Mouse (Mus musculus) 3134 (cell line): Measurements from ENCODE around the gene Fbxo27.
"Not testable (repeated sequence)": the region's sequence is repeated elsewhere in the genome, so short reads cannot be mapped to it uniquely, and the experiment has no call there.

Experiments used
- DNase-seq: peaks from one replicate; pipeline ENCODE4 v3.0.0-alpha.2; 2011; ENCODE audit warnings: low spot score; ENCODE audit not compliant: insufficient read length; ENCODE audit errors: extremely low read depth

The Fbxo27 gene

GRCm38 (mm10) chr7:28692545-28693320, at the start of gene Fbxo27:
TSS of gene Fbxo27 (plus strand) at chr7:28692849.
- no peak for DNase-seq

- peak; percentile 45 for DNase-seq
These were observed 47.3 kb upstream of the Fbxo27 start for GRCm38 (mm10) chr7:28645366-28645765.

GRCm38 (mm10) chr7:28645947-28646475, 46.6 kb upstream of the Fbxo27 start:
- DNase-seq, result no peak

GRCm38 (mm10) chr7:28647016-28647415, 45.6 kb upstream of the Fbxo27 start:
- DNase-seq, result no peak

- DNase-seq, result no peak
These were observed 41.5 kb upstream of the Fbxo27 start for GRCm38 (mm10) chr7:28651157-28651556.

GRCm38 (mm10) chr7:28656430-28656829, 36.2 kb upstream of the Fbxo27 start:
- DNase-seq, result no peak

GRCm38 (mm10) chr7:28665620-28666579, 26.7 kb upstream of the Fbxo27 start:
- DNase-seq, result peak; percentile 45

GRCm38 (mm10) chr7:28671172-28671571, 21.5 kb upstream of the Fbxo27 start:
- DNase-seq, result no peak

GRCm38 (mm10) chr7:28672276-28672675, 20.4 kb upstream of the Fbxo27 start:
- DNase-seq, result no peak

- not testable (repeated sequence) for DNase-seq
These were observed 19.9 kb upstream of the Fbxo27 start for GRCm38 (mm10) chr7:28672786-28673185.

- no peak for DNase-seq
These were observed 17.7 kb upstream of the Fbxo27 start for GRCm38 (mm10) chr7:28674994-28675393.

GRCm38 (mm10) chr7:28675746-28676145, 16.9 kb upstream of the Fbxo27 start:
- DNase-seq, result no peak

GRCm38 (mm10) chr7:28676811-28677541, 15.7 kb upstream of the Fbxo27 start:
- no peak for DNase-seq

GRCm38 (mm10) chr7:28677624-28678023, 15.0 kb upstream of the Fbxo27 start:
- DNase-seq, result no peak

- DNase-seq, result no peak
These were observed 1.6 kb upstream of the Fbxo27 start for GRCm38 (mm10) chr7:28691075-28691474.

- no peak for DNase-seq
These were observed 795 bp downstream of the Fbxo27 start for GRCm38 (mm10) chr7:28693321-28693966.

GRCm38 (mm10) chr7:28694423-28694822, 1.8 kb downstream of the Fbxo27 start:
- DNase-seq, result no peak

GRCm38 (mm10) chr7:28694966-28695511, 2.4 kb downstream of the Fbxo27 start:
- no peak for DNase-seq

GRCm38 (mm10) chr7:28697277-28697676, 4.6 kb downstream of the Fbxo27 start:
- no peak for DNase-seq

- DNase-seq, result no peak
These were observed 7.6 kb downstream of the Fbxo27 start for GRCm38 (mm10) chr7:28700269-28700668.
